Mouse (Mus musculus): Measurements from ENCODE around the gene Ces3b. TPM values are rescaled to one million over a fixed set of nuclear protein-coding genes. Genes with fewer than 3 reads are reported as not detected.

The Ces3b gene
- total RNA-seq, 2 experiments from 2014 or later = not detected

Other genes starting within 250 kb of the Ces3b start
- gene Ces2c, start 236.7 kb upstream of the Ces3b start, total RNA-seq (2021) = under 1 TPM; 0.29 to 0.84 TPM
- gene Ces2e, start 157.5 kb upstream of the Ces3b start, total RNA-seq (2021) = under 1 TPM in 1 of 2 experiments, not detected in 1; 0.11 TPM
- not detected for gene Ces2f, start 136.4 kb upstream of the Ces3b start, total RNA-seq (2021)
- 1 to 10 TPM in 1 of 2 experiments, under 1 TPM in 1; 0.38 to 1.3 TPM for gene Ces2g, start 122.0 kb upstream of the Ces3b start, total RNA-seq (2021)
- not detected for gene Ces2h, start 82.9 kb upstream of the Ces3b start, total RNA-seq (2021)
- gene Ces3a, start 35.2 kb upstream of the Ces3b start, total RNA-seq (2021) = not detected
- gene Ces4a, start 48.0 kb downstream of the Ces3b start, total RNA-seq (2021) = not detected
- gene Cbfb, start 86.9 kb downstream of the Ces3b start, total RNA-seq (2021) = 10 to 100 TPM; 42.1 to 42.2 TPM
- gene D230025D16Rik, start 141.4 kb downstream of the Ces3b start, total RNA-seq (2021) = 10 to 100 TPM; 13.5 to 24.2 TPM
- gene B3gnt9, start 171.4 kb downstream of the Ces3b start, total RNA-seq (2021) = 1 to 10 TPM; 2.6 TPM
- gene Tradd, start 180.9 kb downstream of the Ces3b start, total RNA-seq (2021) = 1 to 10 TPM; 3.0 TPM
- gene Fbxl8, start 180.9 kb downstream of the Ces3b start, total RNA-seq (2021) = 1 to 10 TPM in 1 of 2 experiments, under 1 TPM in 1; 0.90 to 1.0 TPM
- gene Hsf4, start 186.0 kb downstream of the Ces3b start, total RNA-seq (2021) = 1 to 10 TPM; 2.9 to 3.0 TPM
- gene Nol3, start 192.4 kb downstream of the Ces3b start, total RNA-seq (2021) = 10 to 100 TPM; 22.3 to 23.3 TPM
- gene 4931428F04Rik, start 206.1 kb downstream of the Ces3b start, total RNA-seq (2021) = under 1 TPM; 0.64 to 0.84 TPM
- 1 to 10 TPM; 1.4 to 2.5 TPM for gene Exoc3l, start 212.3 kb downstream of the Ces3b start, total RNA-seq (2021)
- gene E2f4, start 213.9 kb downstream of the Ces3b start, total RNA-seq (2021) = 10 to 100 TPM; 21.8 to 24.5 TPM
- gene Elmo3, start 221.8 kb downstream of the Ces3b start, total RNA-seq (2021) = under 1 TPM; 0.49 to 0.99 TPM
- gene Lrrc29, start 242.5 kb downstream of the Ces3b start, total RNA-seq (2021) = 1 to 10 TPM in 1 of 2 experiments, under 1 TPM in 1; 0.87 to 1.4 TPM
- gene Tmem208, start 242.6 kb downstream of the Ces3b start, total RNA-seq (2021) = 10 to 100 TPM; 20.5 to 23.1 TPM

All from gastrocnemius, postnatal 25 days (tissue).